Mouse (Mus musculus): ENCODE results near the gene Gbe1.

The Gbe1 gene

DNA sequence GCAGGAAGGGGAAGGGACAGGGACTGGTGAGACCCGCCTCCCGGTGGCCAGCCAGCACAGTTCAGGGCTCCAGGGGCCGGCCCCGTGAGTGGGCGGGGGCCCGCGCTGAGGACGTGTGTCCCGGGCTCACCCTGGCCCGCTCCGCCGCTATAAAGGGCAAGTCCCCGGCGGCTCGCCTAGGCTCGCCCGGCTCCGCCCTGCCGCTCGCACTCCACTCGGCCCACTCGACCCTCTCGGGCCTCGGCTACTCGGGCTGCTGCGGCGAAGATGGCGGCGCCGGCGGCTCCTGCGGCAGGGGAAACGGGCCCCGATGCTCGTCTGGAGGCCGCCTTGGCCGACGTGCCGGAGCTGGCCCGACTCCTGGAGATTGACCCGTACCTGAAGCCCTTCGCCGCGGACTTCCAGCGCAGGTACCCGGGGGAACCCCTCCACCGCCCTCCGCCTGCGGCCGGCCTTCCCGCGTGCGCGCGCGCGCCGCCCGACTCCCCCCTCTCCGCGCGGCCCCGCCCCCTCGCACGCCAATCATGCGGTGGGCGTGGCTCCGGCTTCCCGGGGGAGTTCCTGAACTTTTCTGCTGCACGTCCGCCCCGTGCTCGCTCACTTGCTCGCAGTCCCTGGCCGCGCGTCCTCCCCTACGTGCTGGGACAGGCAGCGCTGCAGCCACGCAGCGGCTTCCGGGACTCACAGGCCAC, at the start of gene Gbe1:
Gene Gbe1, plus strand, starts transcription at position 64 of the 692 bp plus-strand sequence.
- DNase-seq, result peak; percentile 79

- no peak for DNase-seq
Measured at GRCm38 (mm10) chr16:70310691-70311090, 3.1 kb upstream of the Gbe1 start.

DNA sequence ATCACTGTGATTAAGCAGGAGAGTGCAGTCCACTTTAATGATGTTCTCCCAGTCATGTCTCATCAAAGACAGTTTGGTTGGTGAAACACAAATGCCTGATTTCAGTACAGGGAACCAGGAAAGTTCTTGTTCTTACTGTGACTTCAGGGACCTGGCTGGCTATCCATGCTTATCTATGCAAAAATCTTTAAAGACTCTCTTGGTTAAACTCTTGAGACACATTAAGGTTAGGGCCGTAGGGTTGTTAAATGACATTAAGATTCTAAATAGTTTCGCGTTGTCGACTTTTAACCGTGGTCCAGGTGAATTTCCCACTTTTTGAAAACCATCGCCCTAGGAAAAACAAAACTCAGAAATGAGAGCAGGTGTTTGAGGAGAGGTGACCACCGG, 258 bp upstream of the Gbe1 start:
- no peak for DNase-seq

DNA sequence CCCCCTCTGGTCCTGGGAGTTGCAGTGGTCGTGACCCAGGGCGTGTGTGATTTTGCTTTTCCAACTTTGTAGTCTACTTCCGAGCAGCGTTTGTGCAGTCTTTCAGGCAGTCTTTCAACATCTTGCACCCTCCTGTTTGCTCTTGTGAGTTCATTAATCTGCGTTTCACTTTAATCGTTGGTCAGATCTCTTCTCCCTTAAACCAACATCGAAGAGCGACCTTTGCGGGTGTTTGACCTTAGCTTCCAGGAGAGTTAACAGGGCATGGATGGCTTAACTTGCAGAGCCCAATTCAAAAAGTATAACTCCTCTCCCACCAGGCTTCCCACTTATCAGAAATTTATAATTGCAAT, 805 bp downstream of the Gbe1 start:
- no peak for DNase-seq

DNA sequence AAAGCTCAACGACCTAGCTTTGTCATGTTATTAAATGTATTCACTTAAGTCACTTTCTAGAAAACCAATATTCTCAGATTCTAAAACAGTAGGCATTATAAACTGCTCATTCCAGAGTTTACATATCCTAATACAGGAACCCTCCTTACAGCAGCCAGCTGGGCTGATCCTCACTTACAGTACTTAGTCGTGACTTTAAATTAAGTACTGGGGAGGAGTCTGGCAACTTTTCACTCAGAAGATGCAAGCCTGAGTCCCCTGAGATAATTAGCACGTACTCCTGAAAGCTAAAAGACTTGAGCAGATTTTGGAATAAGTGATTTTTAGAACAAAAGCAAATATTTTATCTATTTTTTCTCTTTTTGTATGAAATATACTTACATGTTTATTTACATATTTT, 1.5 kb downstream of the Gbe1 start:
- no peak for DNase-seq

GRCm38 (mm10) chr16:70315862-70316390, 2.2 kb downstream of the Gbe1 start:
- DNase-seq, result no peak

GRCm38 (mm10) chr16:70319388-70319787, 5.6 kb downstream of the Gbe1 start:
- no peak for DNase-seq

GRCm38 (mm10) chr16:70320612-70321280, 7.0 kb downstream of the Gbe1 start:
- no peak for DNase-seq

- DNase-seq, result no peak
Measured at GRCm38 (mm10) chr16:70326339-70326948, 12.7 kb downstream of the Gbe1 start.

GRCm38 (mm10) chr16:70328566-70328965, 14.8 kb downstream of the Gbe1 start:
- DNase-seq, result no peak

DNA sequence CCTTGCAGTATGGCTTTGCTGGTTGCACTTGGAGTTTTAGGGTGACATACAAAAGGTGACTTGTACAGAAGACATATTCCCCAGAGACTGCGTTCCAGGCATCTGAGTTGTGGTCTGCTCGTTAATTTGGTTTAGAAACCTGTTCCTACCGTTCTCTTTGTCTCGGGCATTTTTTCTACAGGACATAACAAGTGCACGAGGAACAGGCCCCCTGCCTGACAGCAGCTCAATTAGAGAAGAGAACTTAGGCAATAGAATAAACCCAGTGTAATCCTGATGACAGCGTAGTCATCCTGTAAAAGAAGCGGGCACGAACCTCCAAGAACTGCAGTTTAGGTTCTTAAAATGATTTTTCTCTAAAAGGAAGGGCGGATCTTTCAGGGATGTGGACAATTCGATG, 15.3 kb downstream of the Gbe1 start:
- no peak for DNase-seq

DNA sequence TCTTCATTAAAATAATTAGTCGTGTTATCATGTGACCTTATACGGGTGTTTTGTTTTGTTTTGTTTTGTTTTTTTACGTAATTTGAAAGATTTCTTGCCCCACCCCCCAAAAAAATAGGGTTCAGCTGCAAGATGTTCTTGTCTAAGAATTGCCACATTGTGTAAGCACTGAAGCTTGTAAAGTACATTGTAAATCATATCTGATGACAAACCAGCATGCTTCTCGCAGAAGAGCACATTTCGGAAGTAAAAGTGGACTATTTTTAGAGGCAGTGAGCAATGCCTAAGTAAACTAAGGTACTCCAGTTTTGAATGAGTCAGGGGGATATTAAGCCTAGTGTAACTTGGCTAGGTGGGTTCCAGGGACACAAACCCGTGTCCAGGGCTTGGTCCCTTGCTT, 15.7 kb downstream of the Gbe1 start:
- DNase-seq, result no peak

DNA sequence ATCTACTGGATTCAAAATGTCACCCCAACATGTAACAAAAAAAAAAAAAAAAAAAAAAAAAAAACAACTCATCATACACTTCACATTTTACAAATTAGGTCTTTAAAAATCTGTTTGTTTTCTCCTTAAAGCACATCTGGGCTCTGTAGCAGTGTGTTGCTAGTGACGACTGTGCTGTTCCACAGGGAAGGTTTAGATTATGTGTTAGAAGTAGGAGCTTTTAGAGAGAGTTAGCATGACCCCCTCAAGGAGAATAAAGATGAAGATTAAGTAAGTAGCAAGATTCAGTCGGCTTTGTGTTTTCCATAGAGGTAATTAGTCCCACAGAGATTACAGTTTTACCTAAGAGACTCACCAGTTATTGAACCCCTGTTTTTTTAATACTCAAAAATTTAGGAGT, 16.3 kb downstream of the Gbe1 start:
- no peak for DNase-seq

GRCm38 (mm10) chr16:70330626-70331275, 17.0 kb downstream of the Gbe1 start:
- DNase-seq, result no peak

- DNase-seq, result no peak
Measured at GRCm38 (mm10) chr16:70334812-70335211, 21.1 kb downstream of the Gbe1 start.

DNA sequence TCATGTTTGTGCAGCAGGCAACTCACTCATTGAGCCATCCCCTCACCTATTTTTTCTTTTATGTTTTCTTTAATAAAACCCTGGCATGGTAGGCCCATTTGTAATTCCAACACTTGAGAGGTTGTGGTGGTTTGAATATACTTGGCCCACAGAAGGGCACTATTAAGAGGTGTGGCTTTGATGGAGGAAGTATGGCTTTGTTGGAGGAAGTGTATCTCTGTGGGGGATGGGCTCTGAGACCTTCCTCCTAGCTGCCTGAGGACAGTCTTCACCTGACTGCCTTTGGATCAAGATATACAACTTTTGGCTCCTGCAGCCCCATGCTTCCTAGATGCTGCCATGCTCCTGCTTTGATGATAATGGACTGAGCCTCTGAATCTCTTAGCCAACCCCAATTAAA, 21.7 kb downstream of the Gbe1 start:
- no peak for DNase-seq

DNA sequence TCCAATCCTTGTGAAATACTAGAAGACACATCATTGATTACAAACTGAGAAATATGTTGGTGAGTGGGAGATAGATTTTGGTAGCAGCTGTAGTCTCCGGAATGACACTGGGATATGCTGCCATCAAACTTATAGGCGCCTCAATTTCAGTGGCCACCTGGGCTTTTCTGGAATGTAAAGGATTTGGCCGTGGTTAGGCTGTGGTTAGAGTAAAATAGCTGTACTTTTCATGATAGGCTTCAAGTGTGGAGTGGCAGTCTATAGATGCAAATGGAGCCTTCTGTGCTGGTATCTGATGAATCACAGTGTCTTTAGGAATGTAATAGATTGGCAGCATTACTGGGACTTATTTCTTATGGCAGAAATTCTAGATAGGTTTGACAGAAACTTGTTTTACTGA, 23.9 kb downstream of the Gbe1 start:
- DNase-seq, result no peak

DNA sequence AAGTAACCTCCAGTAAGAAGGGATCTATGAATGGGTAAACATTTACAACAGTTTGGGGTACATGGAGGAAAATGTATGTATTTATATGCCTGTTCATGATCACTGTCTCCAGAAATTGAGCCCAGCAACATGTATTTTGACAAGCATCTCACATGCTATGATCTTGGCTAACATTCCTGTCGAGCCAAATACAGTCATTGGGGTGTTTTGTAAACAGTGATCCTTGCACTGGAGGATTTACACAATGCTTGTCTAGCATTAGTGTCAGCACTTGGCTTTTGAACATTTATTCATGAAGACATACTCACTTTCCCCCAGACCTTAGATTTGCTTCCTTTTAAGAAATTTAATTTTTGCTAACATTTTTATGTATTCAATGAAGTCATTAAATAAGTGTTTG, 30.7 kb downstream of the Gbe1 start:
- no peak for DNase-seq

GRCm38 (mm10) chr16:70345607-70346006, 31.9 kb downstream of the Gbe1 start:
- no peak for DNase-seq

GRCm38 (mm10) chr16:70350011-70350410, 36.3 kb downstream of the Gbe1 start:
- DNase-seq, result no peak

GRCm38 (mm10) chr16:70351641-70352280, 38.0 kb downstream of the Gbe1 start:
- no peak for DNase-seq

DNA sequence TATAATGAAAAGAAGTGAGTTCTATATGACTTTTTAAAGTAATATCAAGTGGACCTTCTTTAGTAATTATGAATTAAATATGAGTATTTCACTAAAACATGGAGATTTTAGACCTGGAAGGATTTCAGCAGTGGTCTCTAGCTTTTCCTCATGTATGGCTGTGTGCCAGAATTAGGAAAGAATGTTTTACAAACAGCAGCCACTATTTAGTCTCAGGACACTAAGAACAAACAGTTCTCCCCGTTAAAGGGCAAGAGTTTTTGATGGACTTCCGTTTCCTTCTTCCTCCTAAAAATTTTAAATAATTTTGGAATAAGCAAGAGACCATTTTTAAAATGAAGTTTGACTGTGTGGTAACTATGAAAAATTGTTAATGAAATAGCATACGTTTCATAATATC, 38.8 kb downstream of the Gbe1 start:
- DNase-seq, result no peak

DNA sequence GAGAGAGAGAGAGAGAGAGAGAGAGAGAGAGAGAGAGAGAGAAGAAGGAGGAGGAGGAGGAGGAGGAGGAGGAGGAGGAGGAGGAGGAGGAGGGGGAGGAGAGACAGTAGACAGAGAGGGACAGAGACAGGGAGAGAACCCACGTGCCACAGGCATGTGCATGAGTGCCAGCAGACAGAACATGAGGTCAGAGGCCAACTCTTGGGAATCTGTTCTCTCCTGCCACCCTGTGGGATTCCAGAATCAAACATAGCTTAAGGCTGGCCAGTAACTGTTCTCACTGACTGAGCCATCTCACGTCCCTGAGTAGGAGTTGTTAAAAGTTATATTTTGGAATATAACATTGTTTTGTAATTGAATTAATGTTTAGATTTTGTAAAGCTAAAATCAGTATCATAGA, 39.3 kb downstream of the Gbe1 start:
- DNase-seq, result no peak
